Mouse (Mus musculus) embryo, embryonic 11.5 days (tissue): ENCODE results near the gene Sprr4.
"Not testable (repeated sequence)": the region's sequence is repeated elsewhere in the genome, so short reads cannot be mapped to it uniquely, and the experiment has no call there.

Experiments
- DNase-seq: peaks from one replicate; pipeline ENCODE4 v3.0.0-alpha.2; 2012; ENCODE audit warnings: low read depth, low spot score

Sprr4 gene

GRCm38 (mm10) chr3:92500393-92500792 is at the start of gene Sprr4:
TSS of gene Sprr4 (minus strand) at chr3:92500493.
- DNase-seq = no peak

DNA sequence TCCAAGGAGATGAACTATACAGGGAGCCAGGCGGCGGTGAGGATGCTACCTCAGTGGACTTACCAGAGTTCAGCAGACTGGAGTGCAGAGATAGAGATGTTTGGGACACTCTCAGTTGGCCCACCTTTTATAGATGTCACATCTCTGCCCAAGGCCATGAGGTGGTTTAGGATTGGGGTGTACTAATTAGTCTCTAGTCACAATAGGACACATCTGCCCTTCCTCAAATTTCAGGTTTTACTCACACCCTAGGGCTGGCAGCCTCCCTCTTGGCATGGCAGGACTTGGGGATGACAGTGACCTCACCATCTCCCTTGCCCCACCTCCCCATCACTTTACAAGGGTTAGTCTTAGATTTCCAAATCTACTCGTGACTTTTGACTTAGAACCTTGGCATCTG is 34.1 kb upstream of the Sprr4 start, which contains the start of gene 2310046K23Rik:
2310046K23Rik (minus strand) TSS at position 101 of the 400 bp plus-strand sequence.
- no peak for DNase-seq

- DNase-seq = no peak
Measured at GRCm38 (mm10) chr3:92512325-92512724, 12.0 kb upstream of the Sprr4 start.

GRCm38 (mm10) chr3:92510786-92511185 is 10.5 kb upstream of the Sprr4 start:
- peak; percentile 8 for DNase-seq

DNA sequence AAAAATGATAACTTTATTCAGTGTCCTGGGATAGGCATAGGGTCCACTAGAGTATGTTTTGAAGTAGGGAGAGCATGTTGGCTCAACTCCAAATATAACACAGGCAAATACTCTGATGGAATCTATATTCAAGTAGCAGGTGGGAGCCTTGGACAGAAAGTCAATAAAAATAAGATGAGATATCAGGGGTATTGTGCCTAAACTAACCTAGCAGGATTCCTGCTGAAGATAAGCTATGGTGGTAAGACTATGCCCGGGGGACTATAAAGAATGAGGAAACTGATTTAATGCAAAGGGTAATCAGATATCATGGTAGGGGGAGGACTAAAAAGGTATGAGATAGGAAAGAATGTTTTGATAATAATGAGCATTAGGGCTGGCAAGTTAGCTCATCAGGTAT is 7.9 kb upstream of the Sprr4 start:
- DNase-seq = no peak

GRCm38 (mm10) chr3:92503528-92503927 is 3.2 kb upstream of the Sprr4 start:
- no peak for DNase-seq

DNA sequence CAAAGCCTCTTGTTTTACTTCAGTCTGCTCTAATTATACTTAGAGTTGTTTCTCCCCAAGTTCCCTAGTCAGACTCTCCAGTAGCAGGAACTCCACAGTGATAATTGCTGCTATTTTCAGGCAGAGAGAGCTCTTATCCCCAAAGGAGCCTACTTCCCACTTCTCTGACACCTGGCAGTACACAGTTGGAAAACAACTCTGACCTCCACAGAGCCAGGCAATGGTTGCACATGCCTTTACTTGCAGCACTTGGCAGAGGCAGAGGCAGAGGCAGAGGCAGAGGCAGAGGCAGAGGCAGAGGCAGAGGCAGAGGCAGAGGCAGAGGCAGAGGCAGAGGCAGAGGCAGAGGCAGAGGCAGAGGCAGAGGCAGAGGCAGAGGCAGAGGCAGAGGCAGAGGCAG is 10.0 kb downstream of the Sprr4 start:
- not testable (repeated sequence) for DNase-seq

GRCm38 (mm10) chr3:92486307-92486706 is 14.0 kb downstream of the Sprr4 start:
- DNase-seq = no peak

DNA sequence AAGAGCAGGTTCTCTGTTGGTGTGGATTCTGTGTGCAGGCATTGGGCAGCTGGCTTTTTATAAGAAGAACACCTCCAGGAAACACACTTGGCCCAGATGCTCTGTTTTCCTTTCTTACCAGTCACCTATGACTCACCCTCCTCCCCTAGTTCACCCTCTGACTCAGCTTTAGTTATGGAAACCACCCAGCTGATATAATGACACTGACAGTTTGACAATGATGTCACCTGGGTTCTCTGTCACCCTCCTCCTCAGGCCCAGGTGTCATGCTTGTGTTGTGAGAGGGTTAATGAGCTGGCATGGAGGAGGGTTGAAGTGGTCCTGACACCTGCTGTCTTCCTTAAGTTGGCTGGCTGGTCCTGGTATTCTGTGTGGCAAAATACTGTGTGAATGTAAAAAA is 14.4 kb downstream of the Sprr4 start, which contains the start of gene Sprr1a:
Sprr1a (minus strand) TSS at position 33 of the 400 bp plus-strand sequence.
- DNase-seq = no peak

- DNase-seq = peak; percentile 1
Measured at GRCm38 (mm10) chr3:92481249-92481648, 19.0 kb downstream of the Sprr4 start.

- no peak for DNase-seq
Measured at GRCm38 (mm10) chr3:92470111-92470510, 30.2 kb downstream of the Sprr4 start.

- DNase-seq = no peak
Measured at GRCm38 (mm10) chr3:92467424-92467823, 32.9 kb downstream of the Sprr4 start.

DNA sequence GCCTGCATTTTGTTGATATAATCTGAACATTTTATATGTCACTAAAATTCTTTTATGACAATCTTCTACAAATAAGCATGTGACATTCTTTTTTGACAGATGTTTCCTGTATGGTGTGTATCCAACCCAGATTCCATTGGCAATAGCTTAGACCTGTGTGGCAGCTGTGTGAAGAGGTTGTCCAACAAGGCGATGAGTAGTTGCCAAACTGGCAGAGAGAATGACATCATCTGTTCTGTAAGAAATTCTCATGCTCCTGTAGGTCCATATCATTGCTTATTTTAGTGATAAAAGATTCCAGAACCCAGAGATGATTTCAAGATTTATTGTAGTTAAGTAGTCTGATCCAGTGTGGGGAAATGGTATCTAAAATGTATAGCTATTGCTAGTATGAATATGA is 33.7 kb downstream of the Sprr4 start:
- DNase-seq = no peak

DNA sequence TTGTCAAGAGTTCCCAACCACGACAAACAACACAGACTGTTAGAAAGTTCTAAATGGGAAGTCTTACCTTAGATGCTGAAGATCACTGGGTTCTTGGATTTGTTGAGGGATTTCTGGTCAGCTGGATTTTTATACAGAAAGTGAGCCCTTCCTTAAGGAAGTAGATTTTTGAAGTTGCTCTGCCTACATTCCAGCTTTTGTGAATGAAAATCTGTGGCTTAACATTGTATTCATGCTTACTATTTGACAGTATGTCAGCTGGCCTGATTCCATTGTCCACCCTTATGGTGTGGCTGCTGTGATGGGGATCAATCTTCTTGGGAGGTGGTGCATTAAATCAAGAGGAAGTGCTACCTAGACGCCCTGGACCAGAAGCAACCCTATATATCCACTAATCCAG is 41.7 kb downstream of the Sprr4 start, which contains the start of gene Sprr3:
Sprr3 (minus strand) TSS at position 101 of the 400 bp plus-strand sequence.
- DNase-seq = no peak

DNA sequence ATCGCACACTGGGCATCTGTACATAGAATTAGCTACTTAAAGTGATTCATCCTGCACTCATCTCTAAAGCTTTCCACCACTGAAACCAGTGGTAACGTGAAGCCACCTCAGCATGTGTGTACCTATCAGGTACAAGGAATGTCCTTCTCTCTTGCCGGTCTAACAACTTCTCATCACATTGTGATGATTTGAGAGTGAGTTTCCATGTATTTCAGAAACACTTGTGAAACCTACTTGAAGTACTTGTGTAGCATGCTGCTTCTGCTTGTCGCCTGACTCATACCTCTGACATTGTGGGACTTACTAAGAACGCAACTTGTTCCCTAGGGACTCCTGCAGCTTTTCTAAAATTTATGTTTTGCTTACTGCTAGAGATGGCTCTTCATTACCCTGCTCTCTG is 45.1 kb downstream of the Sprr4 start:
- no peak for DNase-seq
